Mouse (Mus musculus) embryonic facial prominence, embryonic 11.5 days (tissue): ENCODE results near the gene Gbp6. TPM values are rescaled to one million over a fixed set of nuclear protein-coding genes. Genes with fewer than 3 reads are reported as not detected.
"Not testable (repeated sequence)": the region's sequence is repeated elsewhere in the genome, so short reads cannot be mapped to it uniquely, and the experiment has no call there.

Experiments
- ATAC-seq: fragments of 200-750 bp; cut with Nextera tagmentation; replicated peaks from 2 replicates; pipeline ENCODE4 v1.8.0; 2017; ENCODE audit warnings: low read depth; ENCODE audit not compliant: insufficient number of reproducible peaks, low FRiP score, low TSS enrichment
- DNase-seq: peaks from one replicate; pipeline ENCODE4 v3.0.0-alpha.2; 2015; ENCODE audit warnings: low spot score
- H3K27ac ChIP-seq: fragments of 300-500 bp; sonication (generic); replicated peaks from 2 replicates; pipeline ENCODE4 v1.5.1; 2014; ENCODE audit warnings: mild to moderate bottlenecking, low read depth, low read length, control low read depth
- H3K27me3 ChIP-seq: fragments of 300-500 bp; sonication (generic); 2 replicates; pipeline ENCODE4 v1.6.1; 2014; ENCODE audit warnings: mild to moderate bottlenecking, low read length, moderate library complexity, mixed read lengths; ENCODE audit not compliant: control insufficient read depth, insufficient read depth
- H3K36me3 ChIP-seq: fragments of 300-500 bp; sonication (generic); replicated peaks from 2 replicates; pipeline ENCODE4 v1.6.1; 2014; ENCODE audit warnings: low read depth, mild to moderate bottlenecking, low read length, moderate library complexity, mixed read lengths; ENCODE audit not compliant: control insufficient read depth, insufficient read depth
- H3K4me1 ChIP-seq: fragments of 300-500 bp; sonication (generic); 2 replicates; pipeline ENCODE4 v1.6.1; 2014; ENCODE audit warnings: low read length, mixed read lengths; ENCODE audit not compliant: control insufficient read depth, insufficient read depth
- H3K4me2 ChIP-seq: fragments of 300-500 bp; sonication (generic); 2 replicates; pipeline ENCODE4 v1.6.1; 2014; ENCODE audit warnings: low read depth, mild to moderate bottlenecking, control low read depth, low read length, moderate library complexity
- H3K4me3 ChIP-seq: fragments of 300-500 bp; sonication (generic); 2 replicates; pipeline ENCODE4 v1.5.1; 2014; ENCODE audit warnings: low read depth, low read length, control low read depth
- H3K9ac ChIP-seq: fragments of 300-500 bp; sonication (generic); replicated peaks from 2 replicates; pipeline ENCODE4 v1.6.1; 2014; ENCODE audit warnings: mild to moderate bottlenecking, control low read depth, low read length
- H3K9me3 ChIP-seq: fragments of 300-500 bp; sonication (generic); replicated peaks from 2 replicates; pipeline ENCODE4 v1.6.1; 2016; ENCODE audit warnings: mild to moderate bottlenecking, low read length, inconsistent platforms, mixed read lengths; ENCODE audit not compliant: control insufficient read depth
- WGBS: fragments of 180-500 bp; shearing (Covaris S2); extraction: QIAGEN DNeasy Blood & Tissue Kit; methylation state at CpG from one replicate; pipeline ENCODE4 v1.1.7; 2014; 5-methylcytosine and 5-hydroxymethylcytosine counted together
- polyA plus RNA-seq: library from polyadenylated mRNA; unstranded; fragments of >200 nt; fragmentation: Nextera tagmentation; extraction: Ambion mirVana; gene quantifications from 2 replicates; pipeline ENCODE4 v1.2.1, GENCODE M21; 2014

Gbp6 gene
- polyA plus RNA-seq, 1 experiment from 2014 or later, result 0.25 TPM

- ATAC-seq (no peak), DNase-seq (no peak)
- no peaks in the 10 kb centered on the region for H3K36me3 ChIP-seq
- H3K27me3 ChIP-seq, result no peaks in the 10 kb centered on the region
- H3K9me3 ChIP-seq, result no peaks in the 10 kb centered on the region
- H3K4me2 ChIP-seq, result no peak overlapping the region
- no peak overlapping the region for H3K27ac ChIP-seq
- no peak overlapping the region for H3K9ac ChIP-seq
- 82% methylated on average over 4 of the region's 4 CpGs for WGBS
- H3K4me3 ChIP-seq, result no peak overlapping the region
- H3K4me1 ChIP-seq, result no peaks in the 10 kb centered on the region
These were observed 8.5 kb upstream of the Gbp6 start for GRCm38 (mm10) chr5:105301963-105302362.

GRCm38 (mm10) chr5:105301531-105301930, 8.0 kb upstream of the Gbp6 start:
- Histone ChIP-seq H3K9ac (no peak overlapping the region), H3K4me2 (no peak overlapping the region), H3K27me3 (no peaks in the 10 kb centered on the region), H3K27ac (no peak overlapping the region), H3K9me3 (no peaks in the 10 kb centered on the region), H3K4me3 (no peak overlapping the region), H3K36me3 (no peaks in the 10 kb centered on the region), H3K4me1 (no peaks in the 10 kb centered on the region)
- WGBS, result 37% methylated on average over 2 of the region's 2 CpGs
- DNase-seq (no peak), ATAC-seq (no peak)

GRCm38 (mm10) chr5:105295746-105296145, 2.2 kb upstream of the Gbp6 start:
- 87% methylated on average over 3 of the region's 3 CpGs for WGBS
- Histone ChIP-seq H3K27ac (no peak overlapping the region), H3K36me3 (no peaks in the 10 kb centered on the region), H3K27me3 (no peaks in the 10 kb centered on the region), H3K9ac (no peak overlapping the region), H3K4me2 (no peak overlapping the region), H3K9me3 (no peaks in the 10 kb centered on the region), H3K4me3 (no peak overlapping the region), H3K4me1 (no peaks in the 10 kb centered on the region)
- DNase-seq, result no peak
- no peak for ATAC-seq

GRCm38 (mm10) chr5:105292492-105292891, 1.0 kb downstream of the Gbp6 start:
- ATAC-seq, result no peak

GRCm38 (mm10) chr5:105290921-105291320, 2.6 kb downstream of the Gbp6 start:
- H3K4me1 ChIP-seq, H3K9ac ChIP-seq, H3K36me3 ChIP-seq, H3K4me3 ChIP-seq, ATAC-seq, H3K27me3 ChIP-seq, H3K4me2 ChIP-seq, DNase-seq, H3K27ac ChIP-seq, H3K9me3 ChIP-seq: not testable (repeated sequence)
- WGBS, result 94% methylated on average over 3 of the region's 3 CpGs

More at GRCm38 (mm10) chr5:105292492-105292891, 1.0 kb downstream of the Gbp6 start:
- Histone ChIP-seq H3K27me3 (no peaks in the 10 kb centered on the region), H3K4me1 (no peaks in the 10 kb centered on the region), H3K27ac (no peak overlapping the region), H3K9me3 (no peaks in the 10 kb centered on the region), H3K4me2 (no peak overlapping the region), H3K4me3 (no peak overlapping the region), H3K36me3 (no peaks in the 10 kb centered on the region), H3K9ac (no peak overlapping the region)
- DNase-seq, result no peak
- 84% methylated on average over 1 of the region's 1 CpGs for WGBS

GRCm38 (mm10) chr5:105260673-105261072, 32.8 kb downstream of the Gbp6 start:
- DNase-seq, ATAC-seq, H3K4me1 ChIP-seq, H3K9me3 ChIP-seq, H3K36me3 ChIP-seq, H3K9ac ChIP-seq, H3K4me3 ChIP-seq, H3K27me3 ChIP-seq, H3K27ac ChIP-seq, H3K4me2 ChIP-seq: not testable (repeated sequence)
- no CpG with 5 or more reads among the region's 3 CpGs for WGBS

- Histone ChIP-seq H3K27ac (no peak overlapping the region), H3K4me3 (no peak overlapping the region), H3K9me3 (no peaks in the 10 kb centered on the region), H3K4me2 (no peak overlapping the region), H3K4me1 (no peaks in the 10 kb centered on the region), H3K27me3 (no peaks in the 10 kb centered on the region), H3K36me3 (no peaks in the 10 kb centered on the region), H3K9ac (no peak overlapping the region)
- DNase-seq (no peak), ATAC-seq (no peak)
These were observed 41.0 kb downstream of the Gbp6 start for GRCm38 (mm10) chr5:105252491-105252890.

GRCm38 (mm10) chr5:105244741-105245140, 48.8 kb downstream of the Gbp6 start:
- H3K9me3 ChIP-seq, H3K36me3 ChIP-seq, ATAC-seq, H3K27me3 ChIP-seq, H3K4me2 ChIP-seq, H3K9ac ChIP-seq, H3K4me1 ChIP-seq, H3K27ac ChIP-seq, DNase-seq, H3K4me3 ChIP-seq: not testable (repeated sequence)
- 81% methylated on average over 3 of the region's 3 CpGs for WGBS
